Mouse (Mus musculus) megakaryocyte, embryonic 14.5 days (primary cell): ENCODE results near the gene Hspa5.

Source experiments
- FLI1 ChIP-seq: IDR thresholded peaks from 2 replicates; pipeline ENCODE4 v1.6.1; 2012; ENCODE audit warnings: low read length, inconsistent platforms, mixed read lengths
- GATA1 ChIP-seq: IDR thresholded peaks from 3 replicates; pipeline ENCODE4 v1.6.1; 2012; ENCODE audit warnings: mixed read lengths, low read length, inconsistent platforms, borderline replicate concordance

DNA sequence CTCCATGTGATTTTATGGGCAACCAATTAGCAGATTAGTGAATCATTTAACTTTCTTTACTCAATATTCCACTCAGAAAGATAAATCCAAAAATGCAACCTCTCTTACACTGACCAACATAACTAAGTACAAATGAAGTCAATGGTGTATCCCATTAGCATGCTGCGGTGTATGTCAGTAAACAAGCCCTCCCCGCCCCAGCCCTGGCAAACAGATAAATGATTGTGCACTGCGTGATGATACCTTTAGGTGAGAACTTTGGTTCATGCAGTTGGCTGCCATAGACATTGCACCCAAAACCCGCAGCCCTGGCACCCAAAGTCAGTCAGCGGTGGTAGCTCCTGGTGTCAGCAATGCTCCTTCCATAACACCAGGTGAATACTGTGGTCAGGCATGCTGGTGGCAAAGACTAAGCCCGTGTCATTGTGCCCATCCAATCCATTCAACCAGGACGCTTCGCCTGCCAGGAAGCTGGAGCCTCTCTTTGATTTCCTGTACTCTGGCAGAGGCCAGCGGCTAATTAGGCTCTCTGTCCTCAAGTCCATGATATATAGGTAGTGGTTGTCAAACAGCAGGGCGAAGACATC lies 33.7 kb downstream of the Hspa5 start:
- no peak for TF ChIP-seq GATA1
- TF ChIP-seq FLI1: no peak
